8 mouse cellular contexts compared by ENCODE assay signal in the genomic region with DNA sequence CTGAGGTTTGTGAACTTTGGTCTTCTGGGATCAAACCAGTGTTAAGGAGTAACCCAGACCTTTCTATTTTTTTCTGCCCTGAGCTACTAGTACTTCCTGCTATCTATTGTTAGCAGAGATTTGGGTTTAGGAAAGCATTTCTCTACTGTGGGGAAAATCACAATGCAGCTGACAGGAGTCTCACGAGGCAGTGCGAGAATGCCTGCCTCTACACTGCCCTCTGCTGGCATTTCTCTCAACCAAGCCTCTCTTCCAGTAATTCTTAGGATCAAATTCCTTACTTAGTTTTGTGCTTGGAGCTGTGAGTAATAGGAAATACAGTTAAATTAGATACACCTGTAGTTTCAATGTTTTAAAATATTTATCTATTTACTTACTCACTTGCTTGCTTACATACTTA.
DNase-seq lines count a peak whose midpoint lies in the region; ATAC-seq and TF ChIP-seq lines count a peak whose summit lies in the region.

No protein-coding gene starts in this region.

- H3K27me3 ChIP-seq in C2C12 (ENCODE audit: control insufficient read depth, insufficient read depth, insufficient read length): no peaks in the 10 kb centered on the region
- no peaks in the 10 kb centered on the region for H3K27me3 ChIP-seq in kidney, embryonic 14.5 days (ENCODE audit: control insufficient read depth, insufficient read depth, low read length)
- H3K27me3 ChIP-seq in limb, embryonic 13.5 days: no peaks in the 10 kb centered on the region
- H3K27me3 ChIP-seq in neural tube, embryonic 12.5 days (replicated peaks): no peaks in the 10 kb centered on the region

- 1% methylated on average over 2 of the region's 2 CpGs for WGBS in kidney, embryonic 14.5 days
- 0% methylated on average over 2 of the region's 2 CpGs for WGBS in limb, embryonic 13.5 days
- WGBS in neural tube, embryonic 12.5 days: 1% methylated on average over 2 of the region's 2 CpGs

- no peaks in the 10 kb centered on the region for H3K79me3 ChIP-seq in C2C12 (ENCODE audit: low read depth)

- H3K9ac ChIP-seq in kidney, embryonic 14.5 days (ENCODE audit: low read depth, low read length): no peak overlapping the region
- H3K9ac ChIP-seq in limb, embryonic 13.5 days: no peak overlapping the region
- H3K9ac ChIP-seq in neural tube, embryonic 12.5 days: no peak overlapping the region

- H3K9me3 ChIP-seq in kidney, embryonic 14.5 days (ENCODE audit: control insufficient read depth, low read length): no peaks in the 10 kb centered on the region
- H3K9me3 ChIP-seq in limb, embryonic 13.5 days: no peaks in the 10 kb centered on the region
- no peaks in the 10 kb centered on the region for H3K9me3 ChIP-seq in neural tube, embryonic 12.5 days

- no peak overlapping the region for H3K27ac ChIP-seq in kidney, embryonic 14.5 days (ENCODE audit: low read depth, low read length)
- H3K27ac ChIP-seq in limb, embryonic 13.5 days: no peak overlapping the region
- H3K27ac ChIP-seq in neural tube, embryonic 12.5 days: no peak overlapping the region

- DNase-seq in Muller cell, postnatal 12 days (ENCODE audit: inconsistent ontology term): peak; percentile 9
- peak; percentile 84 to 87 for DNase-seq in cerebellum, postnatal 10 days
- DNase-seq in frontal cortex, postnatal 36 days (ENCODE audit: low spot score in 2 of 2): peak; percentile 55 to 76
- DNase-seq in MN1 (ENCODE audit: low spot score): no peak

- H3K36me3 ChIP-seq in C2C12 (ENCODE audit: control insufficient read depth, insufficient read depth): no peaks in the 10 kb centered on the region
- H3K36me3 ChIP-seq in kidney, embryonic 14.5 days (ENCODE audit: control insufficient read depth, insufficient read depth, low read length): no peaks in the 10 kb centered on the region
- H3K36me3 ChIP-seq in limb, embryonic 13.5 days: no peaks in the 10 kb centered on the region
- H3K36me3 ChIP-seq in neural tube, embryonic 12.5 days: no peaks in the 10 kb centered on the region

- peak; percentile 28 for TF ChIP-seq CTCF in C2C12 (IDR thresholded peaks at IDR 0.05; ENCODE audit: control insufficient read depth, insufficient read depth, insufficient read length)

- H3K4me2 ChIP-seq in kidney, embryonic 14.5 days (replicated peaks; ENCODE audit: low read depth, low read length): no peak overlapping the region
- H3K4me2 ChIP-seq in limb, embryonic 13.5 days (replicated peaks): no peak overlapping the region
- no peak overlapping the region for H3K4me2 ChIP-seq in neural tube, embryonic 12.5 days (replicated peaks)

- ATAC-seq in kidney, embryonic 14.5 days (ENCODE audit: low FRiP score, low TSS enrichment): peak; percentile 60; the same call in 1 of the 2 replicates
- ATAC-seq in limb, embryonic 13.5 days (ENCODE audit: low FRiP score, low read depth): peak; percentile 51; the same call in 1 of the 2 replicates
- ATAC-seq in neural tube, embryonic 12.5 days (ENCODE audit: low FRiP score, low read depth): peak; percentile 53; the same call in 1 of the 2 replicates

- no peaks in the 10 kb centered on the region for H3K79me2 ChIP-seq in C2C12 (ENCODE audit: control insufficient read depth, insufficient read depth)

- H3K4me1 ChIP-seq in kidney, embryonic 14.5 days (ENCODE audit: control insufficient read depth, insufficient read depth, low read length): no peaks in the 10 kb centered on the region
- no peaks in the 10 kb centered on the region for H3K4me1 ChIP-seq in limb, embryonic 13.5 days
- no peaks in the 10 kb centered on the region for H3K4me1 ChIP-seq in neural tube, embryonic 12.5 days

- no peak overlapping the region for H3K4me3 ChIP-seq in C2C12 (ENCODE audit: insufficient read depth, poor library complexity, severe bottlenecking)
- no peak overlapping the region for H3K4me3 ChIP-seq in kidney, embryonic 14.5 days (ENCODE audit: low read length)
- H3K4me3 ChIP-seq in limb, embryonic 13.5 days: no peak overlapping the region
- H3K4me3 ChIP-seq in neural tube, embryonic 12.5 days: no peak overlapping the region

- no peak overlapping the region for H3ac ChIP-seq in C2C12 (ENCODE audit: control insufficient read depth, insufficient read length, low read depth)

TF ChIP-seq in C2C12, 6 proteins besides CTCF, POLR2A, EP300 and RAD21:
- TF ChIP-seq MYOG (IDR thresholded peaks at IDR 0.05; ENCODE audit: control insufficient read depth, extremely low read depth, insufficient read length) (no peak), USF1 (IDR thresholded peaks at IDR 0.05; ENCODE audit: low read depth) (no peak), FOSL1 (IDR thresholded peaks at IDR 0.05; ENCODE audit: insufficient read depth, low read length, poor library complexity, severe bottlenecking) (no peak), MYOD1 (IDR thresholded peaks at IDR 0.05; ENCODE audit: control insufficient read depth, insufficient read length, low read depth) (no peak), MAX (IDR thresholded peaks at IDR 0.05) (no peak), CEBPB (IDR thresholded peaks at IDR 0.05; ENCODE audit: low read depth) (no peak)
